Mouse (Mus musculus) cerebellum, adult 2 months (tissue): ENCODE results near the gene Tbc1d7.

Experiments
- CTCF ChIP-seq: fragments of 200-500 bp; IDR thresholded peaks from 2 replicates; pipeline ENCODE4 v1.5.1; 2011; ENCODE audit warnings: low read depth, mild to moderate bottlenecking, control low read depth, low read length, moderate library complexity, borderline replicate concordance; ENCODE audit not compliant: insufficient read depth
- POLR2A ChIP-seq: fragments of 200-500 bp; IDR thresholded peaks from 2 replicates; pipeline ENCODE4 v1.6.1; 2011; ENCODE audit warnings: low read length, control low read depth, borderline replicate concordance; ENCODE audit not compliant: insufficient read depth

DNA sequence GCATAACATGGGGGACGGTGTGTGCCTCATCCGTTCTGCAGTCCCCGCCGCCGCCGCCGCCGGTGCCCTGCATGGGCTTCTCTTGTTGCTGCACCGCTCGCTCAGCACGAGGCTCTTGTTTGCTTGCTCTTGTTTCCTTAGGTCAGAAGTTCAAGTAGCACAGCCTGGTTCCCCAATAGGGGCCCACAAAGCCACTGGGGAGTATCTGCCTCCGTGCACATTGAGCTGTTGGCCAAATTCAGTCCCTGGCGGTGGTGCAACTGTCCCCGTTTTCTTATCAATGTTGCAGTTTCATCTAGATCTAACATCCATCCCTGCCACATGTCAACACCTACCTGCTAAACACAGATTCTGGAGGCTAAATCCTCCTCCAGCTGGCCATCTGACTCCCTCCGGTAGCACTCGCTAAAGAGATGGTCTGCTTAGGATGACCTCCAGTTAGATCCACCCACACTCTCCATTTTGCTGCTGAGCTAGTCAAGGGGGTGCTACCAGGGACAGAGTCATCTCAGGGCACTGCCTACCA lies 37.7 kb upstream of the Tbc1d7 start:
- no peak for TF ChIP-seq CTCF
- TF ChIP-seq POLR2A = no peak
